Mouse (Mus musculus) CD4-positive, CD25-positive, alpha-beta regulatory T cell, adult 2 months (primary cell): ENCODE measurements at regions not wholly inside any gene's neighbourhood (a gene's known extent, or its start where the extent isn't known, plus 50 kb on each side); places are given as distances from the start of the nearest gene placed in this dataset.
A peak's percentile ranks its signal among the peaks of the same experiment; 100 is the strongest.

ENCODE experiments used
- DNase-seq: peaks from one replicate; pipeline ENCODE4 v3.0.0-alpha.2; 2012; ENCODE audit warnings: low read depth, low spot score

GRCm38 (mm10) chr14:58817961-58818504, 324.7 kb downstream of the 1700129C05Rik start:
- no peak for DNase-seq

GRCm38 (mm10) chr14:58816540-58816876, 326.2 kb downstream of the 1700129C05Rik start:
- DNase-seq, result no peak

GRCm38 (mm10) chr14:58815616-58816539, 326.8 kb downstream of the 1700129C05Rik start:
- DNase-seq, result no peak

- no peak for DNase-seq
Measured at GRCm38 (mm10) chr14:58812585-58812984, 330.1 kb downstream of the 1700129C05Rik start.

- DNase-seq, result no peak
Measured at GRCm38 (mm10) chr14:58801402-58801861, 341.3 kb downstream of the 1700129C05Rik start.

- DNase-seq, result no peak
Measured at GRCm38 (mm10) chr14:58788190-58788945, 354.3 kb downstream of the 1700129C05Rik start.

- DNase-seq, result no peak
Measured at GRCm38 (mm10) chr14:58787618-58788017, 355.1 kb downstream of the 1700129C05Rik start.

GRCm38 (mm10) chr14:58786791-58787491, 355.8 kb downstream of the 1700129C05Rik start:
- DNase-seq, result no peak

GRCm38 (mm10) chr14:58783201-58783600, 359.5 kb downstream of the 1700129C05Rik start:
- DNase-seq, result no peak

GRCm38 (mm10) chr14:58780306-58780705, 362.4 kb downstream of the 1700129C05Rik start:
- no peak for DNase-seq

- no peak for DNase-seq
Measured at GRCm38 (mm10) chr14:58778675-58779074, 364.0 kb downstream of the 1700129C05Rik start.

GRCm38 (mm10) chr14:58761291-58761690, 381.4 kb downstream of the 1700129C05Rik start:
- DNase-seq, result no peak

GRCm38 (mm10) chr14:58759759-58760158, 382.9 kb downstream of the 1700129C05Rik start:
- no peak for DNase-seq

- no peak for DNase-seq
Measured at GRCm38 (mm10) chr14:58753781-58754180, 388.9 kb downstream of the 1700129C05Rik start.

- no peak for DNase-seq
Measured at GRCm38 (mm10) chr14:58753136-58753535, 389.6 kb downstream of the 1700129C05Rik start.

- DNase-seq, result peak; percentile 1
Measured at GRCm38 (mm10) chr14:58726418-58726817, 416.3 kb downstream of the 1700129C05Rik start.

- no peak for DNase-seq
Measured at GRCm38 (mm10) chr14:58714856-58715255, 427.8 kb downstream of the 1700129C05Rik start.

GRCm38 (mm10) chr14:58709861-58710260, 432.8 kb downstream of the 1700129C05Rik start:
- DNase-seq, result no peak

- no peak for DNase-seq
Measured at GRCm38 (mm10) chr14:58709281-58709680, 433.4 kb downstream of the 1700129C05Rik start.

- DNase-seq, result peak; percentile 2
Measured at GRCm38 (mm10) chr14:58701765-58702164, 440.9 kb downstream of the 1700129C05Rik start.

GRCm38 (mm10) chr14:58691129-58691828, 451.4 kb downstream of the 1700129C05Rik start:
- DNase-seq, result no peak
